Mouse (Mus musculus) ES-Bruce4 (cell line): ENCODE data around the gene Rbck1. TPM values are rescaled to one million over a fixed set of nuclear protein-coding genes. Genes with fewer than 3 reads are reported as not detected.

ENCODE experiments used
- H3K27ac ChIP-seq: 2 replicates; pipeline ENCODE4 v1.5.1; 2012; ENCODE audit warnings: low read length, inconsistent platforms; ENCODE audit not compliant: insufficient read depth
- H3K27me3 ChIP-seq: 2 replicates; pipeline ENCODE4 v1.6.1; 2012; ENCODE audit warnings: mild to moderate bottlenecking, low read length, inconsistent platforms; ENCODE audit not compliant: control insufficient read depth, poor library complexity, insufficient read depth, severe bottlenecking
- H3K36me3 ChIP-seq: 2 replicates; pipeline ENCODE4 v1.6.1; 2012; ENCODE audit warnings: inconsistent platforms, mild to moderate bottlenecking, low read length, moderate library complexity; ENCODE audit not compliant: control insufficient read depth, poor library complexity, insufficient read depth, severe bottlenecking
- H3K4me1 ChIP-seq: one replicate; pipeline ENCODE4 v1.8.1; 2011; ENCODE audit warnings: low read length; ENCODE audit not compliant: control insufficient read depth, insufficient read depth
- H3K4me3 ChIP-seq: 2 replicates; pipeline ENCODE4 v1.5.1; 2011; ENCODE audit warnings: low read depth, mild to moderate bottlenecking, low read length
- H3K9ac ChIP-seq: 2 replicates; pipeline ENCODE4 v1.6.1; 2012; ENCODE audit warnings: low read depth, mild to moderate bottlenecking, inconsistent platforms; ENCODE audit not compliant: poor library complexity, severe bottlenecking
- H3K9me3 ChIP-seq: replicated peaks from 2 replicates; pipeline ENCODE4 v1.6.1; 2012; ENCODE audit warnings: mild to moderate bottlenecking, low read length, inconsistent platforms; ENCODE audit not compliant: control insufficient read depth, poor library complexity, insufficient read depth, severe bottlenecking
- CTCF ChIP-seq: IDR thresholded peaks from one replicate; pipeline ENCODE4 v1.8.1; 2011; ENCODE audit warnings: low read depth, low read length
- EP300 ChIP-seq: IDR thresholded peaks from 2 replicates; pipeline ENCODE4 v1.6.1; 2011; ENCODE audit warnings: low read depth, low read length; ENCODE audit not compliant: insufficient read depth
- POLR2A ChIP-seq: IDR thresholded peaks from one replicate; pipeline ENCODE4 v1.8.1; 2011; ENCODE audit warnings: low read length; ENCODE audit not compliant: insufficient read depth
- polyA plus RNA-seq: library from polyadenylated mRNA; stranded (reverse); fragments of >200 nt; gene quantifications from 2 replicates; pipeline ENCODE4 v1.2.4, GENCODE M21; 2011; ENCODE audit warnings: low read depth; ENCODE audit not compliant: missing spikeins, insufficient read depth, insufficient read length

The Rbck1 gene
- polyA plus RNA-seq, 1 experiment: 86.7 TPM

GRCm38 (mm10) chr2:152345393-152345792, 12.9 kb upstream of the Rbck1 start:
- Histone ChIP-seq H3K9ac (peak overlapping the region; percentile 79), H3K27ac (peak overlapping the region; percentile 93), H3K36me3 (no peaks in the 10 kb centered on the region; the same call in 1 of the 2 replicates), H3K4me3 (peak overlapping the region; percentile 51), H3K9me3 (no peaks in the 10 kb centered on the region), H3K27me3 (no peaks in the 10 kb centered on the region), H3K4me1 (no peaks in the 10 kb centered on the region)
- TF ChIP-seq POLR2A: peak; percentile 63
- TF ChIP-seq CTCF: no peak
- TF ChIP-seq EP300: peak; percentile 71

GRCm38 (mm10) chr2:152344909-152345308, 12.5 kb upstream of the Rbck1 start:
- Histone ChIP-seq H3K9me3 (no peaks in the 10 kb centered on the region), H3K27me3 (no peaks in the 10 kb centered on the region), H3K4me1 (no peaks in the 10 kb centered on the region), H3K27ac (peak overlapping the region; percentile 93), H3K4me3 (peak overlapping the region; percentile 63), H3K9ac (peak overlapping the region; percentile 79), H3K36me3 (no peaks in the 10 kb centered on the region; the same call in 1 of the 2 replicates)
- TF ChIP-seq POLR2A (no peak), EP300 (no peak), CTCF (no peak)

- no peaks in the 10 kb centered on the region for H3K27me3 ChIP-seq
- peak overlapping the region; percentile 93 for H3K27ac ChIP-seq
- H3K4me3 ChIP-seq: peak overlapping the region; percentile 63
- no peaks in the 10 kb centered on the region; the same call in 1 of the 2 replicates for H3K36me3 ChIP-seq
- H3K9me3 ChIP-seq: no peaks in the 10 kb centered on the region
- no peaks in the 10 kb centered on the region for H3K4me1 ChIP-seq
- TF ChIP-seq EP300: no peak
- TF ChIP-seq POLR2A: no peak
- TF ChIP-seq CTCF: no peak
- H3K9ac ChIP-seq: peak overlapping the region; percentile 79
Measured at GRCm38 (mm10) chr2:152344361-152344760, 11.9 kb upstream of the Rbck1 start.

GRCm38 (mm10) chr2:152343329-152344213, 11.1 kb upstream of the Rbck1 start, which contains the start of gene Trib3:
TSS of gene Trib3 (minus strand) at chr2:152344032.
- Histone ChIP-seq H3K4me1 (no peaks in the 10 kb centered on the region), H3K27ac (peak within 1 kb of the TSS; percentile 93), H3K4me3 (peak within 1 kb of the TSS; percentile 74), H3K27me3 (no peaks in the 10 kb centered on the region), H3K36me3 (no peaks in the 10 kb centered on the region; the same call in 1 of the 2 replicates), H3K9ac (peak within 1 kb of the TSS; percentile 79), H3K9me3 (no peaks in the 10 kb centered on the region)
- peak; percentile 60 for TF ChIP-seq POLR2A
- TF ChIP-seq CTCF: peak; percentile 72
- TF ChIP-seq EP300: peak; percentile 85

- Histone ChIP-seq H3K9ac (peak overlapping the region; percentile 1; the same call in 1 of the 2 replicates), H3K36me3 (peaks cover 14% of the 10 kb centered on the region), H3K4me3 (peak overlapping the region; percentile 18; the same call in 1 of the 2 replicates), H3K27me3 (no peaks in the 10 kb centered on the region), H3K27ac (no peak overlapping the region), H3K9me3 (no peaks in the 10 kb centered on the region), H3K4me1 (no peaks in the 10 kb centered on the region)
- TF ChIP-seq POLR2A (no peak), EP300 (no peak), CTCF (no peak)
Measured at GRCm38 (mm10) chr2:152339631-152340179, 7.3 kb upstream of the Rbck1 start.

GRCm38 (mm10) chr2:152338319-152338718, 5.9 kb upstream of the Rbck1 start:
- Histone ChIP-seq H3K9me3 (no peaks in the 10 kb centered on the region), H3K27me3 (no peaks in the 10 kb centered on the region), H3K27ac (no peak overlapping the region), H3K9ac (no peak overlapping the region), H3K4me3 (no peak overlapping the region), H3K4me1 (no peaks in the 10 kb centered on the region), H3K36me3 (peaks cover 14% of the 10 kb centered on the region)
- TF ChIP-seq CTCF (no peak), POLR2A (no peak), EP300 (no peak)
